Mouse (Mus musculus): ENCODE results near the gene Vps13d.

GRCm38 (mm10) chr4:144971048-144971447 lies 223.8 kb downstream of the Vps13d start:
- TF ChIP-seq POLR2A (IDR thresholded peaks at IDR 0.05; ENCODE audit: control insufficient read depth, extremely low read depth, insufficient read depth, low read length, poor library complexity) (no peak), CTCF (IDR thresholded peaks at IDR 0.05; ENCODE audit: borderline replicate concordance, control insufficient read depth, extremely low read depth, insufficient read depth, low read length, poor library complexity) (no peak)
